Mouse (Mus musculus): ENCODE results near the gene Bzw1. TPM values are rescaled to one million over a fixed set of nuclear protein-coding genes. Genes with fewer than 3 reads are reported as not detected.
"Not testable (repeated sequence)": the region's sequence is repeated elsewhere in the genome, so short reads cannot be mapped to it uniquely, and the experiment has no call there.

Gene Bzw1
- polyA plus RNA-seq, 1 experiment from 2014 or later: 545 TPM

- H3K9me3 ChIP-seq (ENCODE audit: control insufficient read depth, low read length): no peaks in the 10 kb centered on the region
- no peak overlapping the region for H3K9ac ChIP-seq (ENCODE audit: low read depth, low read length)
- H3K27ac ChIP-seq (ENCODE audit: low read depth, low read length): no peak overlapping the region
- H3K36me3 ChIP-seq (ENCODE audit: control insufficient read depth, insufficient read depth, low read length): no peaks in the 10 kb centered on the region
- H3K4me3 ChIP-seq (ENCODE audit: low read depth, low read length): no peak overlapping the region
- ATAC-seq (ENCODE audit: low FRiP score) (no peak), DNase-seq (ENCODE audit: low spot score) (no peak)
- 91% methylated on average over 12 of the region's 12 CpGs for WGBS
- H3K27me3 ChIP-seq (ENCODE audit: control insufficient read depth, insufficient read depth, low read length): no peaks in the 10 kb centered on the region
- H3K4me1 ChIP-seq (replicated peaks; ENCODE audit: control insufficient read depth, insufficient read depth, low read length): no peaks in the 10 kb centered on the region
- no peak overlapping the region for H3K4me2 ChIP-seq (replicated peaks; ENCODE audit: low read depth, low read length)
These were observed 28.1 kb upstream of the Bzw1 start for GRCm38 (mm10) chr1:58364551-58364950.

- Histone ChIP-seq H3K36me3 (ENCODE audit: control insufficient read depth, insufficient read depth, low read length) (no peaks in the 10 kb centered on the region), H3K4me2 (replicated peaks; ENCODE audit: low read depth, low read length) (no peak overlapping the region), H3K27ac (ENCODE audit: low read depth, low read length) (no peak overlapping the region), H3K27me3 (ENCODE audit: control insufficient read depth, insufficient read depth, low read length) (no peaks in the 10 kb centered on the region), H3K9me3 (ENCODE audit: control insufficient read depth, low read length) (no peaks in the 10 kb centered on the region), H3K4me3 (ENCODE audit: low read depth, low read length) (no peak overlapping the region), H3K9ac (ENCODE audit: low read depth, low read length) (no peak overlapping the region), H3K4me1 (replicated peaks; ENCODE audit: control insufficient read depth, insufficient read depth, low read length) (no peaks in the 10 kb centered on the region)
- DNase-seq (ENCODE audit: low spot score) (no peak), ATAC-seq (ENCODE audit: low FRiP score) (no peak)
- 91% methylated on average over 3 of the region's 3 CpGs for WGBS
These were observed 26.9 kb upstream of the Bzw1 start for GRCm38 (mm10) chr1:58365829-58366228.

GRCm38 (mm10) chr1:58366737-58367471 is 25.8 kb upstream of the Bzw1 start:
- Histone ChIP-seq H3K9me3 (ENCODE audit: control insufficient read depth, low read length) (no peaks in the 10 kb centered on the region), H3K27me3 (ENCODE audit: control insufficient read depth, insufficient read depth, low read length) (no peaks in the 10 kb centered on the region), H3K4me2 (replicated peaks; ENCODE audit: low read depth, low read length) (no peak overlapping the region), H3K9ac (ENCODE audit: low read depth, low read length) (no peak overlapping the region), H3K27ac (ENCODE audit: low read depth, low read length) (no peak overlapping the region), H3K4me3 (ENCODE audit: low read depth, low read length) (no peak overlapping the region), H3K4me1 (replicated peaks; ENCODE audit: control insufficient read depth, insufficient read depth, low read length) (no peaks in the 10 kb centered on the region), H3K36me3 (ENCODE audit: control insufficient read depth, insufficient read depth, low read length) (no peaks in the 10 kb centered on the region)
- DNase-seq (ENCODE audit: low spot score) (no peak), ATAC-seq (ENCODE audit: low FRiP score) (no peak)
- 83% methylated on average over 12 of the region's 12 CpGs for WGBS

- DNase-seq (ENCODE audit: low spot score): no peak
- Histone ChIP-seq H3K4me3 (ENCODE audit: low read depth, low read length) (no peak overlapping the region), H3K4me2 (replicated peaks; ENCODE audit: low read depth, low read length) (no peak overlapping the region), H3K27me3 (ENCODE audit: control insufficient read depth, insufficient read depth, low read length) (no peaks in the 10 kb centered on the region), H3K9me3 (ENCODE audit: control insufficient read depth, low read length) (no peaks in the 10 kb centered on the region), H3K4me1 (replicated peaks; ENCODE audit: control insufficient read depth, insufficient read depth, low read length) (no peaks in the 10 kb centered on the region), H3K9ac (ENCODE audit: low read depth, low read length) (no peak overlapping the region), H3K36me3 (ENCODE audit: control insufficient read depth, insufficient read depth, low read length) (no peaks in the 10 kb centered on the region), H3K27ac (ENCODE audit: low read depth, low read length) (no peak overlapping the region)
- WGBS: 87% methylated on average over 2 of the region's 2 CpGs
- no peak for ATAC-seq (ENCODE audit: low FRiP score)
These were observed 23.0 kb upstream of the Bzw1 start for GRCm38 (mm10) chr1:58369716-58370115.

- not testable (repeated sequence) for H3K36me3 ChIP-seq (ENCODE audit: control insufficient read depth, insufficient read depth, low read length); H3K9ac ChIP-seq (ENCODE audit: low read depth, low read length); H3K27me3 ChIP-seq (ENCODE audit: control insufficient read depth, insufficient read depth, low read length); H3K4me1 ChIP-seq (replicated peaks; ENCODE audit: control insufficient read depth, insufficient read depth, low read length); H3K27ac ChIP-seq (ENCODE audit: low read depth, low read length); H3K4me2 ChIP-seq (replicated peaks; ENCODE audit: low read depth, low read length); DNase-seq (ENCODE audit: low spot score); ATAC-seq (ENCODE audit: low FRiP score); H3K9me3 ChIP-seq (ENCODE audit: control insufficient read depth, low read length); H3K4me3 ChIP-seq (ENCODE audit: low read depth, low read length)
- 83% methylated on average over 2 of the region's 2 CpGs for WGBS
These were observed 18.4 kb upstream of the Bzw1 start for GRCm38 (mm10) chr1:58374266-58374665.

GRCm38 (mm10) chr1:58375574-58376147 is 17.0 kb upstream of the Bzw1 start:
- Histone ChIP-seq H3K9me3 (ENCODE audit: control insufficient read depth, low read length) (no peaks in the 10 kb centered on the region), H3K4me1 (replicated peaks; ENCODE audit: control insufficient read depth, insufficient read depth, low read length) (no peaks in the 10 kb centered on the region), H3K36me3 (ENCODE audit: control insufficient read depth, insufficient read depth, low read length) (no peaks in the 10 kb centered on the region), H3K4me3 (ENCODE audit: low read depth, low read length) (no peak overlapping the region), H3K4me2 (replicated peaks; ENCODE audit: low read depth, low read length) (no peak overlapping the region), H3K27me3 (ENCODE audit: control insufficient read depth, insufficient read depth, low read length) (no peaks in the 10 kb centered on the region), H3K27ac (ENCODE audit: low read depth, low read length) (no peak overlapping the region), H3K9ac (ENCODE audit: low read depth, low read length) (no peak overlapping the region)
- DNase-seq (ENCODE audit: low spot score) (no peak), ATAC-seq (ENCODE audit: low FRiP score) (no peak)
- 82% methylated on average over 3 of the region's 3 CpGs for WGBS

- Histone ChIP-seq H3K4me1 (replicated peaks; ENCODE audit: control insufficient read depth, insufficient read depth, low read length) (no peaks in the 10 kb centered on the region), H3K4me3 (ENCODE audit: low read depth, low read length) (no peak overlapping the region), H3K4me2 (replicated peaks; ENCODE audit: low read depth, low read length) (no peak overlapping the region), H3K9ac (ENCODE audit: low read depth, low read length) (no peak overlapping the region), H3K27ac (ENCODE audit: low read depth, low read length) (no peak overlapping the region), H3K36me3 (ENCODE audit: control insufficient read depth, insufficient read depth, low read length) (no peaks in the 10 kb centered on the region), H3K27me3 (ENCODE audit: control insufficient read depth, insufficient read depth, low read length) (no peaks in the 10 kb centered on the region), H3K9me3 (ENCODE audit: control insufficient read depth, low read length) (no peaks in the 10 kb centered on the region)
- WGBS: 73% methylated on average over 5 of the region's 5 CpGs
- ATAC-seq (ENCODE audit: low FRiP score) (no peak), DNase-seq (ENCODE audit: low spot score) (no peak)
These were observed 10.0 kb upstream of the Bzw1 start for GRCm38 (mm10) chr1:58382586-58383281.

GRCm38 (mm10) chr1:58391421-58392267 is 1.1 kb upstream of the Bzw1 start:
- Histone ChIP-seq H3K36me3 (ENCODE audit: control insufficient read depth, insufficient read depth, low read length) (peaks cover 8% of the 10 kb centered on the region), H3K27me3 (ENCODE audit: control insufficient read depth, insufficient read depth, low read length) (no peaks in the 10 kb centered on the region), H3K4me2 (replicated peaks; ENCODE audit: low read depth, low read length) (peak overlapping the region; percentile 72), H3K4me3 (ENCODE audit: low read depth, low read length) (peak overlapping the region; percentile 94), H3K9me3 (ENCODE audit: control insufficient read depth, low read length) (no peaks in the 10 kb centered on the region), H3K9ac (ENCODE audit: low read depth, low read length) (peak overlapping the region; percentile 96), H3K4me1 (replicated peaks; ENCODE audit: control insufficient read depth, insufficient read depth, low read length) (peaks cover 3% of the 10 kb centered on the region), H3K27ac (ENCODE audit: low read depth, low read length) (peak overlapping the region; percentile 95)
- DNase-seq (ENCODE audit: low spot score) (peak; percentile 40), ATAC-seq (ENCODE audit: low FRiP score) (no peak)
- 47% methylated on average over 19 of the region's 19 CpGs for WGBS

All from hindbrain, embryonic 11.5 days (tissue).